Mouse (Mus musculus) heart, postnatal 36 days (tissue): ENCODE measurements at regions not wholly inside any gene's neighbourhood (a gene's known extent, or its start where the extent isn't known, plus 50 kb on each side); places are given as distances from the start of the nearest gene placed in this dataset.
"Not testable (repeated sequence)": the region's sequence is repeated elsewhere in the genome, so short reads cannot be mapped to it uniquely, and the experiment has no call there.

Experiments
- DNase-seq, 2 experiments: peaks; one replicate each; pipeline ENCODE4 v3.0.0; 2021 to 2022
- intact Hi-C: fragments of 180-260 bp; cut with DNase I; formaldehyde crosslinking; loops from one replicate; pipeline ENCODE4 v1.15.1; 2025

DNA sequence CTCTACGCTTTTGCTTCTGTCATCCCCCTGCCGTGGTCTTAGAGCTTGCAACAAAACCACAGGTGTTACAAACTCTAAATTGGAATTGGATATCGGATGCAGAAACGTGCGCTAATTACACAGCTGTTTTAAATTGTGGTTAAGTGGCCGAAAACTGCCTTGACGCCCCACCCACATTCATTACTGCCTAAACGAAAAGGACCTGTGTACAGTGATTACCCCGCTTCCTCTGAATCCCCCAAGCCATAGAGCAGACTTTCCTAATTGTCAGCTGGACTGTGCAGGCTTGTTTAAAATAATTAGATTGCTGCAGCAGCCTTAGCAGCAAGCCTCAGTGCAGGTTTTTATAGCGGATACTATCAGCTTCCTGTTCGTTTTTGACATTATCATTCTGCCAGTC lies 94.7 kb downstream of the Cxxc4 start:
- DNase-seq = no peak
- intact Hi-C loops = loop anchor here (10.0 kb wide), 1 partner anchor 294 kb away; no protein-coding TSS in a partner anchor

DNA sequence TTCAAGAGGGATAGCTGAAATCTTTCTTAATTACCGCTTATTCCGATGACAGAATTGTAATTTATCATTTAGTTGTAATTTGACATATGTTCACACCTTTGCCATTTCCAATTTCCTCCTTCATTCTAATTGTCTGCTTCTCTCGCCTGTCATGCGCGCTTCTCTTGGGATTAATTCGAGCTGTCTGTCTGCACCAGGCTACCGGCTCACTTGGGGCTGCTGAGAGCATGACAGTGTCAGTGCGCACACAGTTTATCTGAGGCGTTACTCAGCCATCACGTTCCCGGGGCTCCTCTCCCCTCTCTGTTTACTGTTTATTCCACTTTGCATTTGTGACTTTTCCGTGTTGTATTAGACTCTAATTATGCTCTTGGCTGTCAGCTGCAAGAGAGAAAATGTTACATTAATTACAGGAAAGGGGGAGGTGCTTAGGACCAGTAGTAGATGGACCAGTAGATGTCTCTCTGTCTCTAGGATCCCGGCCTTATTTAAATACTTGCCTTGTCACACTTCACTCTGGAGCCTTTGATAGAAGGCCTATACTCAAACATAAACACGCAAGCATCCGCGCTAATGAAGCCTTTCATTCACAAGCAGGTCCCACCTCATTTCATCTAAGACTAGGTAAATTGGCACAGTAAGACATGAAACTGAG lies 95.3 kb downstream of the Cxxc4 start:
- no peak for DNase-seq
- intact Hi-C loops = loop anchor here (10.0 kb wide), 1 partner anchor 293 kb away; no protein-coding TSS in a partner anchor

DNA sequence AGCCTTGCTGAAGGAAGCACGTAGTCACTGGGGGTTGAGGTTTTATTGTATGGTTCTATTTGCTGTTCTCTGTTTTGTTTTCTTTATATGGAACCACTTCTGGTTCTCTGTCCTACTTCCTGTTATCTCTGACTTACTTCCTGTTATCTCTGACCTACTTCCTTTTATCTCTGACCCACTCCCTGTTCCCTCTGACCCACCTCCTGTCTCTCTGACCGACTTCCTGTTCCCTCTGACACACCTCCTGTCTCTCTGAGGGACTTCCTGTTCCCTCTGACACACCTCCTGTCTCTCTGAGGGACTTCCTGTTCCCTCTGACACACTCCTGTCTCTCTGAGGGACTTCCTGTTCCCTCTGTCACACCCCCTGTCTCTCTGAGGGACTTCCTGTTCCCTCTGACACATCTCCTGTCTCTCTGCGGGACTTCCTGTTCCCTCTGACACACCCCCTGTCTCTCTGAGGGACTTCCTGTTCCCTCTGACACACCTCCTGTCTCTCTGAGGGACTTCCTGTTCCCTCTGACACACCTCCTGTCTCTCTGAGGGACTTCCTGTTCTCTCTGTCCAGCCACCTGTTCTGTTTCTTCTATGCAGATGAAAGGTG lies 102.9 kb downstream of the Cxxc4 start:
- DNase-seq = not testable (repeated sequence)

DNA sequence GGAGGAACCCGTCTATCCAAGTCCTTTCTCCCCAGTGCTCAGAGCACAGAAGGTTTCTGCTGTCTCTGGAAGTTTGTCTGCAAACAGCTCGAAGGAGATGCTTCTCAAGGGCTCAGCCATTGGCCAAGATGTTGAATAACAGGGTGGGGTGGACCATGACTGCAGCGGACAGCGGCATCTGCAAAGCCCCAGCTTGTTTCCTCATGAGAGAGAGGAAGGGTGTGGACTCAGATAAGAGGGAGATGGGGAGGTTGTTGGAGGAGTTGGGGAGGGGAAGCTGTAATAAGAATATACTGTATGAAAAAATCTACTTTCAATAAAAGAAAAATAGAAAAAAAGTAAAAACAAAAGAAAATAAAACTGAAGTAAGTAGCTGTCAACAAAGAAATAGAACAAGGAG lies 129.7 kb downstream of the Cxxc4 start:
- DNase-seq = no peak
- intact Hi-C loops = no loop called here

More for the DNA sequence above, 102.9 kb downstream of the Cxxc4 start:
- intact Hi-C loops = loop anchor here (5.0 to 10.0 kb wide), 2 partner anchors 97 to 286 kb away; no protein-coding TSS in a partner anchor

DNA sequence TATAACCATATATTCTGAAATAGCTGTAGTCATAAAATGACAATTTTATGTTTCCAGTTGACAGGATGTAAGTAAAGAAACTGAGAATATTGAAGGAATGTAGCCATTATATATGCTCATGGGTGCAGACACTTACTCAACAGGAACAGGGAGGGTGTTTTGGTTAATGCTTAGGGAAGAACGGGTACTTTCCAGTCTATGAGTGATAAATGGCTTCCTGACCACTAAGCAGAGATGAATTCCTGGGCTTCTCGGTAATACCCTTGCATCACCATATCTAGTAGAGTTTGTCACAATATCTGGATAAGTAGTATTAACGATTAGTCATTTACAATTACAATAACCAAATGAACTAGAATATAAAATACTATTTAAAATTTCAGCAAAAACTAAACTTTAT lies 130.5 kb downstream of the Cxxc4 start:
- DNase-seq = no peak
- intact Hi-C loops = no loop called here

DNA sequence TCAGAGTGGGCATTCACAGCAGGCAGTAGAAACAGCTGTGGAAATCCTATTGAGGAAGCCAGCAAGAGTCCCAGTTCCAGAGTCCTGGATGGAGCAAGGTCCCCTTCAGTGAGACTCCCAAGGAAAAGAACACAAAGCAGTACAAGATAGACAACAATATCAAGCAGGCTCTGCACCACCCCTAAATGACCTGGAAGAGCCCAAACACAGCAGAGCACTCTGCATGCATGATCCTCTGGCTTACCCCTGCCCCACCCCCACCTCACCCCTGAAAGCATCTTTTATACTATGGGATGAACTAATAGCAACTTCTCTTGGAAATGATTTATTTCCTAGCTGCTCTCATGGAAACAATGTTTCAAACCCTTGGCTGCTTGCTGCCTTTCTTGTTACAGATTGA lies 132.3 kb downstream of the Cxxc4 start:
- DNase-seq = no peak
- intact Hi-C loops = no loop called here

DNA sequence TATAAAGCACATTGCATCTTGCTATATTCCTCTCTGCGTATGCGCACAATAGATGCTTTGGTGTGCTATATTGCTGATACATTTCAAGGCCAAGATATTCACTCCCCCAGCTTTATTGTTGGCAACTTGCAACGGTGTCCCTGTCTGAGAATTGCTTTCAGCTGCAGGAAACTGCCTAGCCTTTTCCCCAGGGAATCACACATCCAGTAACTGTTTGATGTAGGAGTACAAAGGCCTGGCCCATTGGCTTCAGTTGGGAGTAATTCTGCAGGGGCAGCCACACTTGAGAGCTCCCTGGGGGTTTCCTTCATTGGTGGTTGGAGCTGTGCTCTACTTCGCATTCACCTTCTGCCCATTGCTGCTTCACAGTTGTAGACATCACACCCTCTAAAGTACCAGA lies 132.8 kb downstream of the Cxxc4 start:
- peak in 1 of 2 experiments; percentile 3 for DNase-seq
- intact Hi-C loops = no loop called here

DNA sequence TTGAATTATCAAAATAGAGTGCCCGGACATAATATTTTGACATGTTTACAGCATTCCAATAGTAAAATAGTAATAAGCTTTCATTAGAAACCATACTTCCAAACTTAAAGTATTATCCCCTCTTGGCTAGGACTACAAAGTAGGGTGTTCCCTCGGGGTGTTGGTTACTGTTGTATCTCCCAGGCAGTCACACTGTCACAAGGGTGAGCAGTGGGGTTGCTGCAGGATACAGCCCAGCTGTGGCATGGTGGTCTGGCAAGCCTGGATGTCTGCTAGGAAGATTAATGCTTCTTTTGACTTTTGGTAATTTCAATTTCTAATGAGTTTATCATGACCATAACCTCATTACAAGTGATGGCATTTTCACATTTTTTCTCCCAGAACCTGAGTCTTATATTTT lies 143.3 kb downstream of the Cxxc4 start:
- intact Hi-C loops = no loop called here
- no peak for DNase-seq

DNA sequence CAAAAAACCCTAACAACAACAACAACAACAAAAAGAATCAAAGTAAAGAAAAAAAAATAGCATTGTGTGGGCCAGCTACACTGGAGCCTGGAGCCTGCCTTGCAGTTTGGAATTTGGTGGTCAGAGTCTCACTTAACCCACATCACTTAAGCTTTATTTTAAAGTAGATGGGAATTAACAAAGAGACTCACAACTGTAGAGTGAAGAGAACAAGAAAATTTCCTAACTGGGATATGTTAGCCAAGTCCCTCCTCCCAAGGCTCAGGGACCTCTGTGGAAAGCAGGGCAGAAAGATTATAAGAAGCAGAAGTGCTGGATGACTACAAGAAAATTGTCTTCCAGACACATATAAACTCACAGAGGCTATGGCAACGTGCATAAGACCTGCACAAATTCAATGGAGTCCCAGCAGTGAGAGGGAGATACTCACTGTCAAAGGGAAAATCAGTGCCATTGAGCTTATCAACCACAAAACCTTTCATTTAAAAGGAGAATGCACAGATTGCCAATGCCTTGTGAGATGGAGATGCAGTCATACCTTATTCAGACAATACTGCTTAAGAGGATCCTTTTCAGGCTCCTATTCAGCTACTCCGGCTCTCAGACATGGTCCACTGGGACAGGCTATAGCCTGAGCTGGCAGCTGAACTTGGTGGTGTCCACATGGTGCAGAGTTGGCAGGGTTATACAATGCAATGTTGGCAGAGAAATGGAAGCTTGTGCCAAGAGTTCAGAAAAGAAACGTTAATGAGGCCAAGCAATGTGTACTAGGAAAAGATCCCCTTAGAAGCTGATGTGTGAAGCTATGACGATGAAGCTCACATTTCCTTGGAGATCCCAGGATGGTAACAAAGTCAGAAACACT lies 154.4 kb downstream of the Cxxc4 start:
- intact Hi-C loops = no loop called here
- DNase-seq = peak in 1 of 2 experiments; percentile 3

DNA sequence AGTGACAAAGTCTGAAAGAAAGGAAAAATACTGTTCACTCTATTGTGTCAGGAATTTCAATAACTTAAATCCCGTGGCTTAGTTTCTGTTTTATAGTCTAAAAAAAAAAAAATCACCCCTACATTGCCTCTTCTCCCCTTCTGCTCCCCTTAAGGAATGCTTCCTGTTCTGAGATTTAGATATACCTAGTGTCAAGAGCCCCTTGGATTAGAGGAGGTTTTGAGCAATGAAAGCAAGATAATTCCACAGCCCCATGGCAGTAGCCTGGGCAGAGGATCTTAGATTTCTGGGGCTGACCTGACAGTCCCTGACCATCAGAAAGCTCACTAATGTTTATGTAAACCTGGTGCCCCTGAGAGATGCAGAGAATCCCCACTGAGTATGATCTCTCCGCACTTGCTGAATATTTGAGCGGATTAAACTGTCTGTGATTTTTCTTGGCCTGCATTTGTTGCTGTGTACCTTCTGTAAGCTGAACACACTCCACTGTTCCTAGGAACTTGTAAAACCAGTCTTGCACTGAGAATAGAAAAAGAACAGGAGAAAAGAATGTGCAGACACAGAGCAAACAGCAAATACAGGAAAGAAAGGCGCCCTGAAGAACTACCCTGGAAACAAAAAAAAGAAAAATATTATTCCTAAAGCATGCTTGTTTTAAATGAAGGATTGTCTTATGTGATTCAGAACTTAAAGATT lies 164.3 kb downstream of the Cxxc4 start:
- DNase-seq = no peak
- intact Hi-C loops = no loop called here

DNA sequence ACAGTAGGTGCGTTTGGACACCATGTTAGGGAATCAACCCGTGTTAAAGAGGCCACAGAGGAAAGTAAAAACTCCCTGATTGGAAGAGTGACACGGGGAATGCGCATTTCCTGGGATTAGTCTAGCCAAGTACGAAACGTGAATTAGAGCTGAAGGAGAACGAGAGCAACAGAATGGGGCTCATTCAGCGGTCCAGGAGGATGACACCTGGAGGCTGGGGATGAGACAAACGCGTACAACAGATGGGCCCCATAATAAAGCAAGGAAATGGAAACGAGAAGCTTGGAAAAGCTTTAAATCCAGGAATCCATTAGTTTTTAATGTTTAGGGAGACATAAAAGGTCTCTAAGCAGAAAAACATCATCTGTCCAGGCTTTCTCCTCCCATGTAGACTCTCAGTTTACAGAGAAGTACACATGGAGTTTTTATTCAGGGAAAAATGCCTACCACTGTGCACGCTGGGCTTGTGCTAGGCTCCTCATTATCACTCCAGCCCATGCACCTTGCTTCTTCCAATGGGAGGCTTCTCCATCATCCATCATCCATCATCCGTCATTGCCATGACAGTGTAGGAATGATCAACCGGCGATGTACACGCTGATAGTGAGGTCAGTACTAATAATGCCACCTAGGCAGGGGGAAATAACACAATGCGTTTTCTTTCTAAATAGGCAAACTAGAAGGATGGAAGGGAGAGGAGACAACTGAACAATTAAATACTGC lies 179.5 kb downstream of the Cxxc4 start:
- intact Hi-C loops = no loop called here
- DNase-seq = no peak

DNA sequence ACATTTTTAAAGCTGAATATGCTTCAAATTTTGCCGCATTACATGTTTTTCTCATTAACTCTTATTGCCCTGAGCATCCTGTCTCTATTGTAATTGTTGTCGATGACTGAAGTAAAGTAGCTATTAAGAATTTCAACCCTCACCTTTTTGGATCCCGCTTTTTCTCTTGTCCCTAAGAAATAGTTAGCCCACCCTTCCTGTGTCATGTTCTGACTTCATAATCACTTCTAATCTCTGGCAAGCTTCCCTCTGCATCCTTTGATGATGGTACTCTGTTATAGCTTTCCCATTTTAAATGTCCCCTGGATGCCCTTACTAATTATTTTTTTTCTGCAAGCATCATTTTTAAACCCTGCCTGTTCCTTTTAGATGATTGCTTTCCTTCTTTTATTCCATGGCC lies 191.3 kb downstream of the Cxxc4 start:
- intact Hi-C loops = loop anchor here (10.0 kb wide), 2 partner anchors 83 to 183 kb away; no protein-coding TSS in a partner anchor

DNA sequence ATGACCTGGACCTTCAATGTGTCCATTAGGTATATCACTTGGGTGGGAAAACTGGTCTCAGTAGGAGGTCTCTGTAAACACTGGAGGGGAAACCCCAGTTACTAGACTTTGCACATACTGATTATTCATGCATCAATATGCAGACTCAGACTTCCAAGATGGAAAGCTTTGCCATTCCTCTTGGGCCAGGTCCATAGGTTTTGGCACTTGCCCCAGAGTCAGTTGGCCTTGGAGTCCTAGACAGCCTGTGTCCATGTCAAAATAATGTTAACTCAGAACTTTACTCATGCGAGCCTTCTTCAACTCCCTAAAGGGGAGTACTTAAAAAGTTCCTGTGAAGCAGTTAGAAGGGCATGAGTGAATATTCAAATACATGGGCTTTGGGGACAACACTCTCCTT lies 230.3 kb downstream of the Cxxc4 start:
- intact Hi-C loops = no loop called here
- no peak for DNase-seq

More for the DNA sequence above, 191.3 kb downstream of the Cxxc4 start:
- DNase-seq = no peak

DNA sequence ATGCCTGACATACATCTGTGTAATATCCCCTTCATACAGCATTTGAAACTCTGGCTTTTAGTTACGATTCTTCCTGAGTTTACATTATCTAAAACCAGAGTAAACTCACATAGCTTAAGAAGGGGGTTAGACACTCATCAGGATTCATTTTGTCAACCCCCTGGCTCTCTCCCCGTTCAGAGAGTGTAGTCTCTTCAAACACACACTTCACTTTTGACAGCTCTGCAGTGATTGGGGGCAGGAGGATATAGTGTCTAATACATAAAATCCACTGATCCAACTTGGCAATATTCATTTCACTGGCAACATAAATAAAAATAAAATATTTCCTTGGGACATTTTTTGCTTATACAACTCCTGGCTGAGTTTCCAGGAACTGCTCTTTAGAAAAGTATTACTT lies 251.0 kb downstream of the Cxxc4 start:
- no peak for DNase-seq
- intact Hi-C loops = no loop called here

DNA sequence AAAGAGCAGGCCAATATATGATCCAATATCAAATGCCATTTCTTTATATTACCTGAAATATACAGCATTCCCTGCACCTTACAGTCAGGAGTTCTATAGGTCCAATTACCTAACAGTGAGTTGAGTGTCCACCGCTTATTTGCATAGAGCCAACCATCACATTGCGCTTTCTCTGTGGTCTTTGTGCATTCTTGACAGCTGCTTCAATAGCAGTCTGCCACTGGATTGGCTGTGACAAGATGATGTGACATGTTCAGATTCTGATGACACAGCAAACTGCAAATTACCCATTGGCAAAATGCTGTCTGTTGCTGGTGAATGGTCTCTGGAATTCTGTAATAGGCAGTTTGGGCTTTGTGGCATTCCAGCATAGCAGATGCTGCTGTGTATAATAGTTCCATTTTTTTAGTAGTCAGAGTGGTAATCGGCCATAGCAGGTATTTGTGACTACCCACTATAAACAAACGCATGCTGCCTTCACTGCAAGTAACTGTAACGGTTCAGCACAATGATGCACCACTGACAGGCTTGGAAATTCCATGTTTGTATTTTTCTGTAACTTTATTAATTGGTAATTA lies 253.8 kb downstream of the Cxxc4 start:
- DNase-seq = no peak
- intact Hi-C loops = no loop called here

DNA sequence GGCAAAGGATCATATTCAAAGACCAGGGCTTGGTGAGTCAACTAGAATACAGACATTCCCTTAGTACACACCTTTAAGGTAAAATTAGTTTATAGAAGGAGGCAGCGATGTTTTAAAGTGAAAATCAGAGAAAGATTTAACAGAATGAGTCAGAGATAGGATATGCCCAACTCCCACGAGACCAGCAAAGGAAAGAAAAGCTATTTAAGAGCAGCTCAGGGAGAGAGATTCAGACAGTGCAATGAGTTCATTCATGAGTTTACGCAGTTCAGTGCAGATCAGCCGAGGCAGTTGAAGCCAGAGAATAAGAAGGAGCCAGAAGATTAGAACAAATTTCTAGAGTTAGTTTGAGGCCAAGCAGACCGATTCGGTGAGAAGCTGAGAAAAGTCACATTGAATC lies 273.4 kb downstream of the Cxxc4 start:
- no peak for DNase-seq
- intact Hi-C loops = no loop called here

DNA sequence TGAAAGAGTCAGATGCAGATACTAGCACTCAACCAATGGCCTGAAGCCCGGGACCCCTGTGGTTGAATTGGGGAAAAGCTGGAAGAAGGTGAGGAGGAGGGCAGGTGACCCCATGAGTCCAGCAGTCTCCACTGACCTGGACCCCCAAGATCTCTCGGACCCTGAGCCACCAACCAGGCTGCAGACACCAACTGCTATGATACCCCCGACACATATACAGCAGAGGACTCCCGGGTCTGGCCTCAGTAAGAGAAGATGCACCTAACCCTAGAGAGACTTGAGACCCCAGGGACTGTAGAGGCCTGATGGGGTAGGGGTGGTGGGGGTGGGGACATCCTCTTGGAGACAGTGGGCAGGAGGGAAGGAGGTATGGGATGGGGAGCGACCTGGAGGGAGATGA lies 289.5 kb downstream of the Cxxc4 start:
- intact Hi-C loops = no loop called here
- no peak for DNase-seq

DNA sequence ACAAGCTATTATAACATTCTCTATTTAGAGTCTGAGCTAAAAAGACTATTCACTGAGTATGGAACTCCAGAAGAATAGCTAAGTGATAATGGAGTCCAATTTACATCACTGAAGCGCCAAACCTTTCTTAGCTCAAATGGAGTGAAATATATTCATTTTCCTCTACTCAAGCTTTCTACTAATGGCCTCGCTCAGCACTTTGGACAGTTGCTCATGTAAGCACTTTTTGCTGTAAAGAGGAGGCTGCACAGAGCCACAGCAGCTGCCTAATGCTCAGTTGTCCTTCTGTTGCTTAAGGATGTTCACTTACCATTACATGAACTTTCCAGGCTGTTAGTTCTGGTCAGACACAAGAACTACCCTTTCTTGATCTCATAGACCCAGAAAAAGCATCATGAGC lies 268.7 kb upstream of the Tacr3 start:
- intact Hi-C loops = no loop called here

DNA sequence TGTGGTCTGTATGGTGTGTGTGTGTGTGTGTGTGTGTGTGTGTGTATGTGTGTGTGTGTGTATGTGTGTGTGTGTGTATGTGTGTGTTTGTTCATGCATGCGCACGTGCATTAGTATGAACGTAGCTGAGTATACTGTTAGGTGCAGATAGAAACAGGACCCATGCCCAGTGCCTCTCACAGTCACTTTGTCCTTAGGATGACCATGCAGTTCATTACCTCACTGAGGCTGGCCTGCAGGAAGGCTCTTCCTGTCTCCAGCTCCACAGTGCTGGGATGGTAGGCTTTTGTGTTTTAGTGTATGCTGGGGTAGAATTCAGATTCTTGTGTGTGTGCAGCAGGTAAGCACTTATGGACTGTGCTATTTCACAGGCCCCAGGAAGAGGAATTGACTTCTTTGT lies 250.0 kb upstream of the Tacr3 start:
- intact Hi-C loops = no loop called here
- DNase-seq = no peak

More for the DNA sequence above, 268.7 kb upstream of the Tacr3 start:
- no peak for DNase-seq

DNA sequence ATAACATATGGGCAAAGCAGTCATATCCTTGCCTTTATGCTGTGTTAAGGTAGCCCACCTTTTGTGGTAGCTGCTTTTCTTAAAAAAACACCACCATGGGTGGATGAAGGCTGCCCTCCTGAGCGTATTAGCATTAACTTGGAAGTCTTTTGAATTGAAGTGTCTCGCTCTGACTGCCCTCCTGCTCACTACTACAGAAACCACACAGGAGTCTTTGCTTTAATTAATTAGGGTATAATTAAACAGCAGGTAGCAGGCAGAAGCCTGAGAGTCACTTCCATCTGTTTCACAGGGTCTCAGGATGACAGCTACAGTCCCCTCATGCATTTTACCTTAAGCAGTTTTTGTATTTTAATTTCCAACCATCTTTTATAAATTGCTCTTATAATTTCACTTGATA lies 240.2 kb upstream of the Tacr3 start:
- DNase-seq = no peak
- intact Hi-C loops = no loop called here
